Mouse (Mus musculus): ENCODE data around the gene Egfl7. TPM values are rescaled to one million over a fixed set of nuclear protein-coding genes. Genes with fewer than 3 reads are reported as not detected.

Egfl7 gene
- 2.5 and 8.7 TPM in 2 replicates for total RNA-seq (2023)

DNA sequence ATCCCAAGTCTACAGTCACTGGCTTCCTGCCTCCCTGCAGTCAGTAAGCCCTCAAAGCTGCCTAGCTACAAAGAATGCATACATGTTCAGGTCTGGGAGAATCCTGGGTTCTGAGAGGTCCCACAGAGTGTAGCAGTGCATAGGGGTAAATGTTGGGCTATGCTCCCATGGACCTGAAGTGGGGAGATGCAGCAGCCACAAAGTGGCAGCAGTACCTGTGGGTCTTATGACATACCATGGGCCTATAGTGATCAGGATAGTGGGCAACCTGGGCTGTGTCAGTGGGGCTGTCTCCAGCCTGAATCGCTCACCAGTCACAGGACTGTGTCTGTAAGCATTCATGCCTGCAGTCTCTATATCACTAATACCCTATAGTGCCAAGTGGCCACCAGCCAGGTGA lies at the start of gene Egfl7:
Egfl7 (plus strand) TSS at position 301 of the 400 bp plus-strand sequence.

DNA sequence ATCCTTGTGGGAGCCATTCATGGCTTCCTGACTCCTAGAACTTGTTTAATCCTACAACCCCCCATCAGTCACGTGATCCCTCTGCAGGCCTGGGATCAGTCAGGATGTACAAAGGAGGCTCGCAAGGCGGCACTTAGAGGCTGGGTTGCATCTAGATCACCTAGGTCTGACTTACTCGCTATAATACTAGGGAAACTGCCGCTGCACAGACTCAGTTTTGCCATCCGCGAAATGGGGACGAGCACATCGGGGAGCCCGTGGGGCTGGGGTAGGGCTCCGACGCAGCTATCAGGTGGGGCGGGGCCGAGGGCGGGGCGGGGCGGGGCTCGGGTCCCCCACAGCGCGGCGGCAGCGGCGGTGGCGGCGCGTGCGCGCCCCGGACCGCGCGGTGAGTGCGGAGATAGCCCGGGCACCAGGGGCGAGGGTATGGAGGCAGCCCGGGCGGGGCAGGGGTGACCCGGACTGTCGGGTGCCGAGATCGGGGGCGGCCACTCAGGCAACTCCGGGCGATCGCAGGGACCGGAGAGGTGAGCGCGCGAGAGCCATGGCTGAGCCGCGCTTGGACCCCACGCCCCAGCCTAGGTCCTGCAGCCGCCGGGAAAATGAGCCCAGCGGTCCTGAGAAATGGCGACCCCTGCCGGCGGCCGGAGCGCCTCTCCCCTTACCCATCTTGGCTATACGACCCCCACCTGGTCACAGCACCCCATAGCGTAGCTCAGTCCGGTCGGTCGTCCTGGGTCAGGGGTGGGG lies 6.7 kb downstream of the Egfl7 start, which contains the start of gene Gm20532:
Gm20532 (plus strand) TSS at position 346 of the 750 bp plus-strand sequence.

DNA sequence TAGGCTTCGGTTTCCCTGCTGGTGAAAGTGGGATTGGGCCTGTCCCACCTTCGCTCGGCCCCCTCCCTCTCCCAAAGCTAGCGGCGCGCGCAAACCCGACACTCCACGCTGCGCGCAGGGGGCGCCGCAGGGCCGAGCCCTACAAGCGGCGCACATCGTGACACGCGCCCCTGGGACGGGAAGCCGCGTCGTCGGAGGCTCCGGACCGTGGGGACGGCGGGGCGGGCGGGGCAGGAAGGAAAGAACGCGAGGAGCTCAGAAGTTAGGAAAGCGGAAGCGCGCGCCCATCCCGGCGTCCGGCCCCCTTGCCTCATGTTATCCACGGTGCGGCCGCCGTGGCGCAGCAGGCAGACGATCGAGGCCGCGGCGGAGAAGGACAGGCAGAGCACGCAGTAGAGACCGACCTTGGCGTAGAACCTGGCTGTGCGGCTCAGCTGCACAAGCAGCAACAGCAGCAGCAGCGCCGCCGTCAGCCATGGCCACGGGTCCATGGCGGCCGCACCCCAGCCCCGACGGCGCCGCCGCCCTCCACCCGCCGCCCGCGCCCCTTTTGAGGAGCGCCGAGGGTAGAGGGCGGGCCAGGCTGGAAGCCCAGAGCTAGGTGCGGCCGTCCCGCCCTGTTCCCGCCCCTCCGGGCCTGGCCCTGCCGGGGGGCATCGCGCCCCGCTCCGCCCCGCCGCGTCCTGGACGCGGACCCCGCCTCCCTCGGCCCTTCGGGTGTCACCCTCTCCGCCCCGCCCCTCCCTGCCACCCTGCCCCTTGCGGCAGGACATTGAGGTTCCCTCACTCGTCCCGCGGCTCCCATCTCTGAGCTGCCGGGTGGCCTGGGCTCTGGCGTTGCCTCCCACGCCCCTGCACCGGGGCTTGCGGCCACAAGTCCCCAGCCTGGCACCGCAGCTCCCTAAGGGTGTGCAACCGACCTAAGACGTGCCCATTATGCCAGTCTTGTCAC lies 24.2 kb downstream of the Egfl7 start, which contains the start of gene Agpat2:
Agpat2 (minus strand) TSS at position 698 of the 952 bp plus-strand sequence.

DNA sequence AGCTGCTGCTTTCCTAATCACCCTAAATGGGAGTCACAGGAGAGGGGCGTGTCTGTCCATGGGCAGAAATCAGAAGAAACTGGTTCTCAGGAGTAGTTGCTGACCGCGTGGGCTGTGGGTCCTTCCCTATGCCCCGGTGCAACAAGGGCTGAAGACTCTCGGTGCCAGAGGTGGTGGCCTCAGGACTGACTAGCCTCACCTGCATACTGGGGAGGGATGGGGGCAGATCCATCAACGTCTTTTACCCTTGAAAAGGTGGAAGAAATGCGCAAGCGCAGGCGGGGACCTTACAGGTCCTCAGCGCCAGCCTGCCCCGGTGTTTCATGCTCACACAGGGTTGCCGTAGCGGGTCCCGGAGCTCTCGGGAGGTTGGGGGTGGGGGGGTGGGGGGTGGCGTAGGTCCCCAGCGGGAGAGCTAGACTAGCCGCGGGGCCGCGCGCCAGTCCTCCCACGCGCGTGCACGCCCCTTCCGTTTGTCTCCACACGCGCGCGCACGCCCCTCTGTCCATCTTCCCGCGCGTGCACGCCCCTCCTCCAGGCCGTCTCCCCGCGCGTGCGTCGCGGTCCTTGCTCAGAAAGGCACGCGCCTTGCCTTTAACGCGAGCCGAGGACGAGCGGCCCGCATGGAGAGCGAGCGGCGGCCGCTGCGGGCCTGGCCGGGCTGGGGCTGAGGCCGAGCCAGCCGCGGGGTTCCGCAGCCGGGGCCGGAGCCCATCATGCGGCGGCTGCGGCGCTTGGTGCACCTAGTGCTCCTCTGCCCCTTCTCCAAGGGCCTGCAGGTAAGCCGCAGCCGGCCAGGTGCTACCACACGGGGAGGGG lies 48.3 kb downstream of the Egfl7 start, which contains the start of gene Fam69b:
Fam69b (plus strand) TSS at position 537 of the 819 bp plus-strand sequence.

Other genes with a start within 250 kb of the Egfl7 start
- gene Dnlz, start 227.9 kb upstream of the Egfl7 start, total RNA-seq (2023) = 3.6 and 3.8 TPM in 2 replicates
- gene Card9, start 219.1 kb upstream of the Egfl7 start, total RNA-seq (2023) = 168 and 193 TPM in 2 replicates
- 11.2 and 22.6 TPM in 2 replicates for gene Snapc4, start 199.4 kb upstream of the Egfl7 start, total RNA-seq (2023)
- 91.6 and 110 TPM in 2 replicates for gene Entr1, start 190.7 kb upstream of the Egfl7 start, total RNA-seq (2023)
- 53.3 and 70.5 TPM in 2 replicates for gene Pmpca, start 190.7 kb upstream of the Egfl7 start, total RNA-seq (2023)
- gene Inpp5e, start 170.8 kb upstream of the Egfl7 start, total RNA-seq (2023) = 13.9 and 24.1 TPM in 2 replicates
- gene Sec16a, start 134.8 kb upstream of the Egfl7 start, total RNA-seq (2023) = 54.5 and 65.3 TPM in 2 replicates
- gene Notch1, start 63.4 kb upstream of the Egfl7 start, total RNA-seq (2023) = 232 and 234 TPM in 2 replicates
- gene Gm20532, start 6.6 kb downstream of the Egfl7 start, total RNA-seq (2023) = not detected in 2 replicates
- 109 and 113 TPM in 2 replicates for gene Agpat2, start 24.4 kb downstream of the Egfl7 start, total RNA-seq (2023)
- 0.88 and 1.7 TPM in 2 replicates for gene Fam69b, start 48.4 kb downstream of the Egfl7 start, total RNA-seq (2023)
- gene Lcn4, start 91.3 kb downstream of the Egfl7 start, total RNA-seq (2023) = not detected in 2 replicates

All from neutrophil, adult 65 days (primary cell).